Mouse (Mus musculus) left cerebral cortex, adult 2 months (tissue): ENCODE measurements at regions not wholly inside any gene's neighbourhood (a gene's known extent, or its start where the extent isn't known, plus 50 kb on each side); places are given as distances from the start of the nearest gene placed in this dataset.

ENCODE experiments used
- DNase-seq, 2 experiments: peaks; one replicate each; pipeline ENCODE4 v3.0.0; 2021 to 2022; ENCODE audit warnings: low spot score in 2 of 2, mixed read lengths in 1 of 2; ENCODE audit errors: extremely low spot score in 1 of 2
- H3K27ac ChIP-seq: fragments of 200-600 bp; 2 replicates; pipeline ENCODE4 v1.8.1; 2022
- H3K4me3 ChIP-seq: fragments of 200-600 bp; 2 replicates; pipeline ENCODE4 v1.8.1; 2022
- CTCF ChIP-seq: fragments of 200-600 bp; IDR thresholded peaks from 2 replicates; pipeline ENCODE4 v1.8.1; 2022; ENCODE audit warnings: antibody characterized with exemption, mild to moderate bottlenecking, moderate library complexity
- intact Hi-C: fragments of 180-260 bp; cut with DNase I; formaldehyde crosslinking; loops from one replicate; pipeline ENCODE4 v1.15.1; 2025

GRCm38 (mm10) chr6:51200207-51200606, 232.3 kb upstream of the Nfe2l3 start:
- TF ChIP-seq CTCF, result no peak
- intact Hi-C loops, result no loop called here

DNA sequence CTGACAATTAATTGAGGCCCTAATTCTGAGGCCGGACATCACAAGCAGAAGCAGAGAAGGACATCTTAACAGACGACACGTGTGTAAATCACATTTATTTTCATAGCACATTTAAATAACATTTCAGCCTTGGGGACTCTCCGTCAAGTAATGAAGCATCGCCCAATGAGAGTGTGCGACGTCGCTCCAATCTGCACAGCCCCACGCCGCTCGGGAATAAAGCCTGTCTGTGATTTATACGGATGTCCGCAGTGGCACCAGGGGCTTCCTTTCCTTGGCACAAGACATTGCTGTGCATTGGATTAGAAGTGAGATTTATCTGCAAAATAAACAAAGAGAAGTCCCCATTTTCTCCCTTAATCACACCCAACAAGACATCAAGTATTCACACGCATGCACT, 231.6 kb upstream of the Nfe2l3 start:
- DNase-seq, result no peak
- Histone ChIP-seq H3K27ac (no peak overlapping the region), H3K4me3 (no peak overlapping the region)
- intact Hi-C loops, result no loop called here
- TF ChIP-seq CTCF, result no peak

More at GRCm38 (mm10) chr6:51200207-51200606, 232.3 kb upstream of the Nfe2l3 start:
- DNase-seq, result no peak
- Histone ChIP-seq H3K4me3 (no peak overlapping the region), H3K27ac (no peak overlapping the region)

DNA sequence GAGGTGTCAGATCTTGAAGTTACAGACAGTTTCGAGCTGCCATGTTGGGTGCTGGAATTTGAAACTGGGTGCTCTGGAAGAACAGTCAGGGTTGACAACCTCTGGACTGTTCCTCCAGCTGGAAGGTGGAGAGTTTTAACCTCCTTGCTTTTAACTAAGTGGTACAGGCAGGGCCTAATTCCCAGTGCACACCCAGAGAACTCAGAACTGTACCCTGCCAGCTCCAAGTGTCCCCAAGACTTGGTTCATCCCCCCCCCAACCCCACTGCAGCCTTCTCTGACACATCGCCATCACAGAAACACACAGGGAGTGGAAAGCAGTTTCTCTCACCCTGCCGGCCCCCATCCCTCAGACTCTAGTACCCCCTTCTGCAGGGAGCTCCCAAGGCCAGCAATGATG, 228.2 kb upstream of the Nfe2l3 start:
- TF ChIP-seq CTCF, result no peak
- Histone ChIP-seq H3K4me3 (no peak overlapping the region), H3K27ac (no peak overlapping the region)
- no peak for DNase-seq
- intact Hi-C loops, result no loop called here

DNA sequence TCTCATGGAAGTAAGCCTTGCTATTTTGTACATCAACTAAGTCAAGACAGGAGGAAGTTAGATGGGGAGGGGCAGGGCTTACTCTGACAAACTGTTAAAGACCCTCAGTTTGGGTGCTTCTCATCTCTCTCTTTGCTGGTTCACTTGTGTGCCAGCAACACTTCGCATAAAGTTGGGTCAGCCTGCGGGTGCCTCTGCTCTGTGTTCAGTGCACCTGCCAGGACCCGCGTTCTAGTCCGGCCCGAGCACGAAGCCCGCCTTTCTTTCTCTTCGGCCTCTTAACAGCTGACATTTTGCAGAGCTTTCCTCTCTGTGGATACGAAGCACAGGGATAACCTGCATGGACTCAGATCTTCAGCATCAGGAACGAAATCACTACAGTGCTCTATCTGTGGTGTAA, 227.1 kb upstream of the Nfe2l3 start:
- Histone ChIP-seq H3K4me3 (no peak overlapping the region), H3K27ac (no peak overlapping the region)
- intact Hi-C loops, result no loop called here
- TF ChIP-seq CTCF, result no peak
- no peak for DNase-seq

DNA sequence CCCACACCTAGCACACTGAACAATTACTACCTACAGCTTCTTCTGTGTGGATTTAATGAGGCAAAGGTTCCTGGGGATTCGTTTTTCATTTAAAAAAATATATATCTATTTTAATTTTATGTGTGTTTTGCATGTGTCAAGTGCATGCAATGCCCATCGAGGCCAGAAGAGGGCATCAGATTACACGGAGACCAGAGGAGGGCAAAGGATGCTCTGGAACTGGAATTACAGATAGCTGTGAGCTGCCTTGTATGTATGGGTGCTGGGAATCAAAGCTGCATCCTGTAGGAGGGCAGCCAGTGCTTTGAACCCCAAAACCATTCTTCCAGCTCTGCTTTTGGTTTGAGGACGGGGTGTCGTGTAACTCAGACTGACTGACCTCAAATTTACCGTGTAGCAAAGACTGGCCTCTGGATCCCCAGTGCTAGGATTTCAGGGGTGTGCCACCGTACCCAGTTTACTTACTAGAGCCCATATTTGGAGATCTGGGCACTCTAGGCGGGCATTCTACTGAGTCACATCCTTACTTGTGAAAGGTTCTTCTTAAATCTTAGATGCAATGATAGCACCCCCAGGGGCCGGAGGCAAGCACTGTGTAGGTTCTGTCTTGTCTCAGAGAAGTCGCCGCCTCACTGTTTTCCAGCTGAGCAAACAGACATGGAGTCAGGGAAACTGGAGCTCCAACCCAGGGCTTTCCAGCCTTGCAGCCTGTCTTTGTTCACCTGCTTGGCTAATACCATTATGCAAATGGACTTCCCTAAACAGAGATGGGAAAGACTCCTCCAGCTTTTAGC, 225.6 kb upstream of the Nfe2l3 start:
- DNase-seq, result peak; percentile 32 to 66
- intact Hi-C loops, result no loop called here
- TF ChIP-seq CTCF, result peak; percentile 81
- no peak overlapping the region for H3K27ac ChIP-seq
- H3K4me3 ChIP-seq, result no peak overlapping the region

- intact Hi-C loops, result loop anchor here (2.0 kb wide), 1 partner anchor 651 kb away; no protein-coding TSS in a partner anchor
- no peak for DNase-seq
- H3K4me3 ChIP-seq, result no peak overlapping the region
- no peak overlapping the region for H3K27ac ChIP-seq
- TF ChIP-seq CTCF, result no peak
These were observed 224.7 kb upstream of the Nfe2l3 start for GRCm38 (mm10) chr6:51207587-51208361.

- intact Hi-C loops, result loop anchor here (1.0 to 2.0 kb wide), 3 partner anchors 153 to 650 kb away; no protein-coding TSS in a partner anchor
- Histone ChIP-seq H3K27ac (no peak overlapping the region), H3K4me3 (no peak overlapping the region)
- TF ChIP-seq CTCF, result peak; percentile 83
- peak; percentile 45 to 51 for DNase-seq
These were observed 223.6 kb upstream of the Nfe2l3 start for GRCm38 (mm10) chr6:51208660-51209396.

DNA sequence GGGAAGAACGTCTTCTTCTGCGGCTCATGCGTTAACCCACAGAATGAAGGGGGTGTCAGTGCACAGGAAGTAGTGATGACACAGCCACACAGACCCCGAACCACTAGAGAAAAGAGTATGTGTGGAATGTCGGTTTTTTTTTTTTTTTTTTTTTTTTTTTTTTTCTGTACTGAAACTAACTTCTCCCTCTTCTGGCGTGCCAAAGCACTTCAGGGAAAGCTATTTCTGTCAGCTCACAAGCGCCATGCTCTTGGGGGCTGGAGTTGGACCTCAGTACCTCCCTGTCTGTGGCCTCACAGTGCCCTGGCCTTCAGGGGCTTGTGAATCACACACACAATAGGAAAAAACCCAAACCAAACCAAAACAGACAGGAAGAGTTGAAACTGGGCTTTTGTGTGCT, 221.1 kb upstream of the Nfe2l3 start:
- Histone ChIP-seq H3K27ac (no peak overlapping the region), H3K4me3 (no peak overlapping the region)
- intact Hi-C loops, result loop anchor here (5.0 kb wide), 1 partner anchor 166 kb away; no protein-coding TSS in a partner anchor
- peak; percentile 32 for TF ChIP-seq CTCF
- no peak for DNase-seq

- no peak for DNase-seq
- no peak for TF ChIP-seq CTCF
- intact Hi-C loops, result loop anchor here (5.0 kb wide), 1 partner anchor 165 kb away; no protein-coding TSS in a partner anchor
- H3K4me3 ChIP-seq, result no peak overlapping the region
- no peak overlapping the region for H3K27ac ChIP-seq
These were observed 220.3 kb upstream of the Nfe2l3 start for GRCm38 (mm10) chr6:51212216-51212615.

DNA sequence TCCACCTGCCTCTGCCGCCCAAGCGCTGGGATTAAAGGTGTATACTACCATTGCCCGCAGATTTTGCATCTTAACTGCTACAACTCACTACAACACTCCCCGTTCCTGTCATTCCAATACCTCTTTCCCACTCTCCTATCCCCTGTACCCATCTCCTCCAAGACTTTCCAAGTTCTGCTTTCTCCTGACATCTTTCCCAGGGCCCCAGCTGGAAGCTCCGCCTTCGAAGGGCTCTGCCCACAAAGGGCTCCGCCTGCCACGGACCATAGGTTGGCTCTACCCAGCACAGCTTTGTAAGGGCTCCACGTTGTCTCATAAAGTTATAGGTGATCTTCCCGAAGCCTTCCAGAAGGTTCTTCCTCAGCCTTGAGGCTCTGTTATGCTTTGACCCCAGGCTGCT, 217.1 kb upstream of the Nfe2l3 start:
- no peak overlapping the region for H3K27ac ChIP-seq
- no peak overlapping the region for H3K4me3 ChIP-seq
- DNase-seq, result no peak
- no peak for TF ChIP-seq CTCF
- intact Hi-C loops, result no loop called here

- intact Hi-C loops, result no loop called here
- Histone ChIP-seq H3K27ac (no peak overlapping the region), H3K4me3 (no peak overlapping the region)
- TF ChIP-seq CTCF, result no peak
- DNase-seq, result no peak
These were observed 216.0 kb upstream of the Nfe2l3 start for GRCm38 (mm10) chr6:51216472-51216871.

GRCm38 (mm10) chr6:51219691-51220090, 212.8 kb upstream of the Nfe2l3 start:
- Histone ChIP-seq H3K27ac (no peak overlapping the region), H3K4me3 (no peak overlapping the region)
- no peak for TF ChIP-seq CTCF
- no peak for DNase-seq
- intact Hi-C loops, result no loop called here
